Mouse (Mus musculus) liver, embryonic 14.5 days (tissue): ENCODE results near the gene Zfp983.

ENCODE experiments used
- CTCF ChIP-seq: IDR thresholded peaks from 2 replicates; pipeline ENCODE4 v1.5.1; 2016; ENCODE audit warnings: antibody characterized with exemption, low read depth, control low read depth
- EP300 ChIP-seq: IDR thresholded peaks from 2 replicates; pipeline ENCODE4 v1.6.1; 2016; ENCODE audit warnings: antibody characterized with exemption, low read depth

DNA sequence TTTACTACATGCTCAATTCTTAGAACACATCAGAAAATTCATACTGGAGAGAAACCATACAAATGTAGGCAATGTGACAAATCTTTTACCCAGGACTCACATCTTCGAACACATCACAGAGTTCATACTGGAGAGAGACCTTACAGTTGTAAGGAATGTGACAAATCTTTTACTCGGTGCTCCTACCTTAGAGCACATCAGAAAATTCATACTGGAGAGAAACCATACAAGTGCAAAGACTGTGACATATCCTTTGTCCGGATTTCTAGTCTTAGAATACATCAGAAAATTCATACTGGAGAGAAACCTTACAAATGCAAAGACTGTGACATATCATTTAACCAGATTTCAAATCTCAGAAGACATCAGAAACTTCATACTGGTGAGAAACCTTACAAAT is 41.1 kb downstream of the Zfp983 start, which contains the start of gene Gm10226:
- TF ChIP-seq EP300 (no peak), CTCF (no peak)
